Mouse (Mus musculus) layer of hippocampus, postnatal 10 days (tissue): ENCODE data around the gene Mgat1. TPM values are rescaled to one million over a fixed set of nuclear protein-coding genes. Genes with fewer than 3 reads are reported as not detected.

Experiments used
- DNase-seq, 2 experiments: peaks; one replicate each; pipeline ENCODE4 v3.0.0; 2021; ENCODE audit warnings: low spot score in 2 of 2
- total RNA-seq, 2 experiments: library from RNA; stranded (reverse); gene quantifications; 2 replicates each; pipeline ENCODE4 v1.2.3; 2021

The Mgat1 gene
- total RNA-seq, 2 experiments from 2014 or later, result 43.9 to 50.2 TPM

DNA sequence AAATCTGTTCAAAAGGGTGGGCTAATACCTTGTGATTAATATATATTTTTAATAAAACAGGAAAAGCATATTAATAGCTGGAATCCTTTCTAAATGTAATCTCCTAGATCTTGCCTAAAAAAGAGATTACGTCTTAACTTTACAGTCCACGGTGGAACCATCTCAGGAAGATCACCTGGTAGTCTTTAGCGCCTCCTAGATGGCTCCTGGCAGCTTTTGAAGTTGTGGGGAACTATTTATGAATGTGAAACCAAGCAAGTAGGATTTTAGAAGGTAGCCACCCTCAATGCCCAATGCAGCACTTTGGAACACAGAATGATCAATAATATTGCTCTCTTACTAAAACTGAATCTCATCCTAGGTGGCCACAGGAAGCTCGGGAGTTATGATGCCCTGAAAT is 3.1 kb upstream of the Mgat1 start:
- no peak for DNase-seq

DNA sequence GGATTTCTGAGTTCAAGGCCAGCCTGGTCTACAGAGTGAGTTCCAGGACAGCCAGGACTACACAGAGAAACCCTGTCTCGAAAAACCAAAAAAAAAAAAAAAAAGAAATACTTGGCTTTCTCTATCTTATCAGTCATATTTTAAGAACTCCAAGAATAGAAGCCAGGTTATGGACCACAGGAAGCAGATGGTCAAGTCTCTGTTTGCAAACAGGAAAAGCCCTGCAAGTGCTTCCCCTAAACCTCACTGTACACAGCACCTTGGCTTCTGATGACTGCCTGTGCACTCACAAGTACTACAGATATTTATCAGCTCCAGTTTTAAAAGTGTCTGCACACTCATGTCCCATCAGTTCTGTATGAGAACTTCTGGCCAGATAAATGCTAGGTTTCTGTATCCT is 2.5 kb upstream of the Mgat1 start:
- no peak for DNase-seq

- no peak for DNase-seq
These were observed 906 bp upstream of the Mgat1 start for GRCm38 (mm10) chr11:49242944-49243626.

DNA sequence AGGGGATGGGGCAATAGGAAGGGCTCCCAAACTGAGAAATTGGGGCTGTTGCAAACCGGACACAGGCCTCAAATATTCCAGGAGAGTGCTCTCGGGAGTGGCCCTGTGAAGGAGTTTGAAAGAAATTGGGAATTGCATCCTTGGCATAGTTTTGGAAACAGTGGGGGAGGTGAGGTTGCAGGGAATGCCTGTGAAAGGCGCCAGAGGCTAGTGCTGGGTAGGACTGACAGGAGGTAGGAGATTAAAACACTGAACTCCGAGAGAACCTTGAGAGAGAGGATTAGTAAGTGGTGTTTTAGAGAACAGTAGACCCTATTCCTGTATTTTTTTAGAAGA is 572 bp downstream of the Mgat1 start:
- DNase-seq, result no peak

DNA sequence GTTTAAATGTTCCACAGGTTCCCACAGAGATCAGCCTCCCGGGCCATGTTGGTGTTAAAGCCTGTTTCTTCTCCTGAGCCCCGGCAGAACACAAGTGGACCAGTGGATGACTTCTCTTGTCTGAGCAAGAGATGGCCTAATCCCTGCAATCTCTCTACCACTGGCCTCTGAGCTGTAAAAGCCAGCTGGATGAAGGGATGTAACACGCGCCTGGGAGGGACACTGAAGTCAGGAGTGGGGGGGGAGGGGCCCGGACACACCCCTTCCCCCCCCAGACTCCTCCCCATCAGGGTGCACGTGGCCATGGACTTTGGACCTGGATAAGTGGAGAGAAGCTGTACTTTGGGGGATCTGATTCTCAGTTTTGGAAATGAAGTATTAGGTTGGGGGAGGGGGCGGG is 1.2 kb downstream of the Mgat1 start:
- no peak for DNase-seq

DNA sequence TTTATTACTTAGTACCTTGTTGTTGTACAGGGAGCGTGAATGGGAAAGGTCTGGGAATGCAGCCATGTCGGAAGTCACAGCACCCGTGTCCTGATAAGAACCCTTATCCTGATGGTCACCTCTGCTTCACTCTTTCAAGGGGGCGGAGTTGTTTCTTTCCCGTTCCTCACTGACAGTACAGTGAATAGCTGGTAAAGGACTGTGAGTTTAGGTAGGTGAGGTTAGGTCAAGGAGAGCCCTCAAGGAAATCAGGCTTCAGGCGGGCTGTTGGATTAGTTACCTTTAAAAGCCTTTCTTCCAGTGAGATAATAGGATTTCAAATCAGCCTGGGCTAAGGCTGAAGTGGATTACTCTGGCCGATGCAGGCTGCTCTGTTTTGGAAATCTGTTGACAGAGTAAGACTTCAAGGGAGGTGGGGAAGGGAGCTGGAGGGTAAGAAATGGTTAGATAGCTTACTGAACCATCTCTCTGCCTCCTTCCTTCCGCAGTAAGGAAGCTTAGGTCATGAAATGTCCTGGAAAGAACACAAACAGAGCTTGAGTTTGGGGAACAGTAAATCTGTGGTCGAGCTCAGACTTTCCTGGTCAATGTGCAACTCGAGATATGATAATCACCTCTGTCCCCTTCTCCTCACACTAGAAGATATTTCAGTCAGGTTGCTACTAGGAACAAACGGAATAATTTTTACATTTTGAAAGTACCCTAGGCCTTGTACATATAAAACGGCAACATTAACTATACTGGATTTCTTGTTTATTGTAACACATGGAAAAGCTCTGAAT is 1.8 kb downstream of the Mgat1 start:
- no peak for DNase-seq

- DNase-seq, result no peak
These were observed 2.5 kb downstream of the Mgat1 start for GRCm38 (mm10) chr11:49246523-49246922.

DNA sequence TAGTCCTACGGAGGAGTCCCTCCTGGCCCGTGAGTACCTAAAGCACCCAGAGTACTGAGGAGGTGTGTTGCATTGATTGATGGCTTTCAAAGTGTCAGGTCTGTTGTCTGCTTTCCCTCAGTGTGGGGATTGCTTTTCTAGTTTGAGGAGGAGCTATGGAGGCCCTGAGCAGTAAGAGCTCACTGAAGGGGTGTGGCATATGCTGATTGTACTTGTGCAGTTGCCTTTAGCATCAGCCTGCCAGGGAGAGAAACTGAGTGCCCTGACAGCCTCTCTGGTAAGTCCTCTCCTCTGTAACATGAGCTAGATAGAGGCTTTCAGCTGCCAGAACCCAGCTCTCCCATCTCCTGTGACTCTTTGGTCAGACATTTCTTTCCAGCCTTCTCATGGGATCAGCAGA is 3.3 kb downstream of the Mgat1 start:
- DNase-seq, result no peak

GRCm38 (mm10) chr11:49248226-49248973 is 4.4 kb downstream of the Mgat1 start:
- no peak for DNase-seq

DNA sequence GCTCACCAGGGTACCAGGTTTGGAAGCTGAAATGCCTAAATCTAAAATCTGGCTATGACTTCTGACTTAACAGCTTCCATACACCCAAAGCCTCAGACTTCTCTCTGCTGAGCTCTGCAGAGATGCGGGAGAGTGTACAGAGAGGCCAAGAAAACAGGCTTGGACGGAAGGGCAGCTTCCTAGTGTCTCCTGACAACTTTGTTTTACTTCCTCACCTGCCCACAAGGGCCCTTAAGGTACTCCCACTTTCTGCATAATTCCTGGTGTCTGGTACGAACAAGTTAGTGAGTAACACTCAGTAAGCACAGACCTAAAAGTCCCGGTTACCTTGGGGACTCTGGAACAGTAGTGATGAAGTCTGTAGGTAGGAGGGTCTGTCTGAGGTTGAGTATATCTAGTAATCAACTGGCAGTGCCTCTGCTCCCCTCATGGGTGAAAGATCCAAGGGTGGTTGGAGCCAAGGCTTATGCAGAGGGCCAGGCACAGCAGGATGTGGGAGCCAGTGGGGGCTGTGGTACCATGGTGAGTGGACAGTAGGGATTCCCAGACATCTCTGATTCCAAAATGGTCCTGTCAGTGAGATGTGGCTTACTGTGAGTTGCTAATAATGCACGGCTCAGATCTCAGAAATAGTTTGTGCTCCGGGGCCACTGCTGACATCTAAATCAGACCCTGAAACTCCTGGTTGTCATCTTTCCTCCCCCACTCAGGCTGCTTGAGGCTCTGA is 5.1 kb downstream of the Mgat1 start:
- no peak for DNase-seq

DNA sequence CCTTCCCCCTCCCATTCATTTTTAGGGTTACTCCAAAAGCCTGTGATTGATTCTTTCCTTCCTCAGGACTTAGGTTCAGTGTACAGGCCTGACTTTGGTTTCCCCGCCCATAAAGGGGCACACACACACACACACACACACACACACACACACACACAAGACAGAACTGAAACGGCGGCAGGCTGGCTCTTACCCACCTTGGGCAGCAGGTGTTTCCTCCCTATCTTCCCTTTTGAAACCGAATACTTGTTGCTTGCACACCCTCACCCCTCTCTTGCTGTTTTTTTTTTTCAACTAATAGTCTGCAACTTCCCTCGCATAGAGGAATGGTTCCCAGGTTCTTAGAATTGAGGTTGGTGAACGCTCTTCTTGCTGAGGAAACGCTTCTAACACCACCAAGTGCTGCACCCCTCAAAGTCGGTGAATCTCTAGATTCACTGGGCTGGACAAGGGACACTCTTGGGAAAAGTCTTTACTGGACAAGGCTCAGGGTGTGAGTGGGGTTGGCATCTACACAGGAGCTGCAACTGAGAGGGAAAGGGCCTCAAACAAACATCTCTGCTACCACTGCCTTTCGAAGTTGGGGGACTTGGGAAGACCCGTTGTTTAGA is 5.9 kb downstream of the Mgat1 start:
- no peak for DNase-seq

GRCm38 (mm10) chr11:49250422-49251379 is 6.7 kb downstream of the Mgat1 start:
- DNase-seq, result peak; percentile 70 to 77

DNA sequence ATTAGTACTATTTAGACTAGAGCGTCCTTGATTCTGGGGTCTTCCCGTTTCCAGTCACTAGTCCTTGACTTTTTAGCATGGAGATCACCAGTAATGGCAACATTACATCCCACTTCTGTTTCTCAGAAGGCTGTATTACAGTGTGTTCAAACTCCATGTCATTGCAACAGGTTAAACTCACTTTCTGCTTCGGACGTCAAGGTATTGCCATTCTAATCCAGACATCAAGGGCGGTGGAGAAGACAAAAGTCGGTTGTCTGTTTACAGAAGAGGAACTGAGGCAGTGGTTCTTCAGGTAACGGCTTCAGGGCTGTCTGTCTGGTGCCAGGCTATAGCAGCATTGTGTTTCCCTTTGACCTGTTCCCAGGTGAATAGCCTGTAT is 7.4 kb downstream of the Mgat1 start:
- no peak for DNase-seq

- DNase-seq, result no peak
These were observed 8.1 kb downstream of the Mgat1 start for GRCm38 (mm10) chr11:49252048-49252447.

DNA sequence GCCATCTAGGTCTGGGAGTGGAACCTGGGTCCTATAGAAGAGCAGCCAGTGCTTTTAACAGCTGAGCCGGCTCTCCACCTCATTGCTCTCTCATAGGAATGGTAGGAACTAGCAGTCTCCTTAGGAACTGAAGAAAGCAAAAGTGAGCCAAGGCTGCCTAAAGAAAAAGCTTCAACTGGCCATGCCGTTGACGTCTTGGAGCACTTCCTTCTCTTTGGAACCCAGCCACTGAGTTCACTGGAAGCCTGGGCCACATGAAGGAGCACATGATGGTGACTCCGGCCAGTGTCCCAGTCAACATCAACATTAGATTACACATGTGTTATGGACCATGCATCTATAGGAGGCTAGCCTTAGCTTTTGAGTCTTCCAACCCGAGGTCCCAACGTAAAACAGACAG is 9.0 kb downstream of the Mgat1 start:
- no peak for DNase-seq

GRCm38 (mm10) chr11:49259296-49259695 is 15.3 kb downstream of the Mgat1 start:
- no peak for DNase-seq

GRCm38 (mm10) chr11:49259829-49260228 is 15.8 kb downstream of the Mgat1 start:
- no peak for DNase-seq

GRCm38 (mm10) chr11:49260598-49261312 is 16.8 kb downstream of the Mgat1 start:
- DNase-seq, result no peak

DNA sequence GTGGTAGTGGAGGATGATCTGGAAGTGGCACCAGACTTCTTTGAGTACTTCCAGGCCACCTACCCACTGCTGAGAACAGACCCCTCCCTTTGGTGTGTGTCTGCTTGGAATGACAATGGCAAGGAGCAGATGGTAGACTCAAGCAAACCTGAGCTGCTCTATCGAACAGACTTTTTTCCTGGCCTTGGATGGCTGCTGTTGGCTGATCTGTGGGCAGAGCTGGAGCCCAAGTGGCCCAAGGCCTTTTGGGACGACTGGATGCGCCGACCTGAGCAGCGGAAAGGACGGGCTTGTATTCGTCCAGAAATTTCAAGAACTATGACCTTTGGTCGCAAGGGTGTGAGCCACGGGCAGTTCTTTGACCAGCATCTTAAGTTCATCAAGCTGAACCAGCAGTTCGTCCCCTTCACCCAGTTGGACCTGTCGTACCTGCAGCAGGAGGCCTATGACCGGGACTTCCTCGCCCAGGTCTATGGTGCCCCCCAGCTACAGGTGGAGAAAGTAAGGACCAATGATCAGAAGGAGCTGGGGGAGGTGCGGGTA is 17.4 kb downstream of the Mgat1 start:
- DNase-seq, result no peak
